Mouse (Mus musculus) CD4-positive helper T cell, adult 2 months (primary cell): ENCODE data around the gene Prex1.

ENCODE experiments used
- DNase-seq: peaks from one replicate; pipeline ENCODE4 v3.0.0-alpha.2; 2012; ENCODE audit warnings: low read depth, missing footprints, low spot score

The Prex1 gene

GRCm38 (mm10) chr2:166662595-166663160 lies 51.0 kb downstream of the Prex1 start:
- no peak for DNase-seq

DNA sequence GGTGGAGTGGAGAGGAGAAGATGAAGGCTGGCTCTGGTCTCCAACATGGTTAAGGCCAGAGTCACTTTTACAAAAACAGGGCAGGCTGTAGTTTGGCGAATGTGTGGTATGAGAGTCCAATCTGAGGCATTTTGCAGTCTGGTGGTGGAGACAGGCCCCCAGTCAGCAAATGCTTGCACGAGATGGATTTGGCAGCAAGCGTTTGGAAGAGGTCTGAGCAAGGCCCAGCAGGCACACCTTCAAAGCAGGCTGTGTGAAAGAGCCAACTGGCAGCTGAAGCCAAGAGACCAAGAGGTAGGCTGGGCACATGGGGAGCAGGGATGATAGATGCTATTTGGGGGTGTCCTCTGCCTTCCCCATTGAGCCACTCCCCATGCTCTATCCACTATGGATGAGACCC lies 51.7 kb downstream of the Prex1 start:
- DNase-seq: no peak

DNA sequence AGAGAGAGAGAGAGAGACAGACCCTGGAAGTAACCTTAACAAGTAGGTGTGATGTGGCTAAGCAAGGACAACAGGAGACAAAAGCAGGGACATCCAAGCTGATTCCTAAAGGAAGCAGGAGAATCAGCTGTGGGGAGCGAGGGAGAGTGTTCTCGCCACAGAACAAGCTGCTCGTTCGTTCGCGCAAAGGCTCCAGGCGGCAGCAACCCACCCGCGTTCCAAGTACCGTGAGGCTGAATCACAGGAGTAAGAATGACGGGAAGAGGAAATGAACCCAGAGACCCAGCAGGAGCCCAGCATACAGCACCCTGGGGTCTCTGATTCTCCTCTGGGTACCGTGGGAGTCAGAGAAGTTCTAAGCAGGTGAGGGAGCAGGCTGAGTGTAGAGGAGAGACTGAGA lies 52.1 kb downstream of the Prex1 start:
- no peak for DNase-seq

DNA sequence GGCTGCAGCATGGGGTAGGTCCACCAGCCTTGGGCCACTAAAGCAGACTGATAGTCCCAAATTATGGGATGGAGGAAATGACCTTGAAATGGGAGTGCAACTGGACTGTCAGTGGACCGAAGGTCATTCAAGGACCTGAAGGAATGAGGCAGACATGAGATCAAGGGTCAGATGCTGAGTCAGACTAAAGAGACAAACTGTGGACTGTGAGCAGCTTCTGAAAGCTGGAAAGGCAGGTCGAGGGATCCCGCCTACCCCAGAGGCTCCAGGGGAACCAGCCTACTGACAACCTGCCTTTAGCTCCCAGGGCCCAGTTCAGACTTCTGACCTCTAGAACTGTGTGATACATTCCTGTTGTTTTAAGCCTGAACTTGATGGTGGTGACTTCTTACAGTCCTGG lies 55.3 kb downstream of the Prex1 start:
- no peak for DNase-seq

DNA sequence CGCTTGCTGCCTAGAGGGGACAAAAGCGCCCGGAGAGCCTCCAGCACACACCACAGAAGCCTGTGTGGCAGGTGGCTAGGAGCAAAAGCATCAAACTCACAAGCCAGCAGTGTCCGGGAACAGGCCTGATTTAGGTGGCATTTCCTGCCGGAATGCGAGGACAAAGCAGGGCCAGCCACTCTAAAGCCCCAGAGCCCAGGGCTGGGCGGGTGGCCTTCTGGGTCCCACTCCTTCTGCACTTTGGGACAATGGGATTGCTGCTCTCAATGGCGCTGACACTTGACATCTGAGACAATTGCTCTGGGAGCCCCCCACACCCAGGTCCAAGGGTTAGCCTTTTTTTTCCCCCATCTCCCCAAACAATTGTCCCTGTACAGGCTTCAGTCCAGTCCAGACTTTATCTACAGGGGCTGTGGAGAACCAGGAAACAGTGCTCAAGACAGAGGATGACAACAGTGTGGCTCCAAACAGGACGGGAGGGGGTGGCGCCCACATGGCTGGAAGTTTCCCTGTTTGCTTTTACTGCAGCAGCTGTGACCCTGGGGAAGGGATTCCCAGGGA lies 56.1 kb downstream of the Prex1 start:
- no peak for DNase-seq

- peak; percentile 92 for DNase-seq
Observed at GRCm38 (mm10) chr2:166656630-166657029, 57.0 kb downstream of the Prex1 start.

DNA sequence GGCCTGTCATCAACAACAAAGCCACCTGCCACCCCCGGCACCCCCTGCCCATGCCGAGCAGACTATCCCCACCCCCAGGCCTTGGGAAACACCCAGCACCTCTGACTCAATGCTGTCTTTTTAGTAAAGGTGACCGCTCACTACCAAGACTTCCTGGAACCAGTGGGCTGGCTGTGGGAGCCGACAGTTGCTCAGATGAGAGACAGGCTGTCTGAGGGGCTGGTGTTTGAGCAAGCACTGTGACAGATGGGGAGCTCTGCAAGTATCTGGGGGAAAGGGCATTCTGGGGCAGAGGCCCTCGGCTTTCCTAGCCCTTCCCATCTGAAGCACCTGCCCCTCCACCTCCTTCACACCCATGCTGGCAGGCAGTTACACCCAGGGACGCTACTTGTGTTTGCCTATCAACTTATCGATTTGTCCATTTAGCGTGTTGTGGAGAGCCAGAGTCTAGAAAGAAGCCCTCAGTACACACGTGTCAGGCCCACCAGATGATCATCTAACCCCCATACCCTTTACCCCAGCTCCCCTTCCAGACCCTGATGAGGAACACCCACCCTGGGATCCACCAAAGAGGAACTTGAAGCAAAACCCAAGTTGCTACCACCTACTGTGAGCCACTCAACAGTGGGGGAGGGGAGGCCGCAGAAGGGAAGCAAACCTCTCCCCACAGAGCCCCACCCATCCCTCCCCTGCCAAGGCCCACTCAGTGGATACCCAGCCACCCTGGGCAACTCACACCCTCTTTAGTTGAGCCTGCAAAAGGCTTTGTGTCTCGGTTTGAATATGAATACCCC lies 57.7 kb downstream of the Prex1 start:
- peak; percentile 79 for DNase-seq

- DNase-seq: peak; percentile 68
Observed at GRCm38 (mm10) chr2:166655308-166655707, 58.3 kb downstream of the Prex1 start.

- peak; percentile 39 for DNase-seq
Observed at GRCm38 (mm10) chr2:166654875-166655274, 58.8 kb downstream of the Prex1 start.

DNA sequence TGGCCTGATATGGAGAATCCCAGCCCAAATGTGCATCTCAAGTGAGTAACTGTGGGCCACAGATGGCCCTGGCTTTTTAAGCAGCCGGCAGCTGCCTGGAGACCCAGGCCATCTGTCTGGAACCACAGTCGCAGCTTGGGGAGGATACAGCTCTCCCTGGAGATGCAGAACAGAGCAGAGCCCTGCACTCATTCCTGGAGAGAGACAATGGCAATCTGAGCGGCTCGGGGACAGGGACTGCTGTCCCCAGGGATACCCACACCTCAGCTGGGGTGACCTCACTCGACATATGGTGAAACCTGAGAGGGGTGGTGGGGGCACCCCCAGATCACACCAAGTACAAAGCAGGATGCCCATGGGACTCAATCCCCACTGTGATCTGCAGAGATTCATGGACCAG lies 60.1 kb downstream of the Prex1 start:
- DNase-seq: no peak

DNA sequence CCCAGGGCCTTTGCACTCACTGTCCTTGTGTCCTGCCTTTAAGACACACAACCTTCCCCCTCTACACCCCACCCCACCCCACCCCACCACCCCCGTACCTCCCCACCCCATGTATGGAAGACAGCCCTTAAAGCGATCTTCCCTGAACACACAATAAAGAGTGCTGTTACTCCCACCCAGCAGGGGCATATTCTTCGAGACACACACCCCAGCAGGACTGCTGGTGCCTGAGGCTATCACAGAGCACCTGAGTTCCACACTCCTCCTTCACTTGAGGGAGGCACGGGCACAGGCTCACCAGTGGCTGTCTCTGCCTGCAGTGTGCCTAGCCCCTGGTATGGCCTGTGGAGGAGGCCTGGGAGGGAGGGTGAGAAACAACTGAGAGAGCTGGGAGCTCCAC lies 61.0 kb downstream of the Prex1 start:
- no peak for DNase-seq

- DNase-seq: peak; percentile 60
Observed at GRCm38 (mm10) chr2:166651317-166652030, 62.2 kb downstream of the Prex1 start.

- DNase-seq: peak; percentile 70
Observed at GRCm38 (mm10) chr2:166650414-166650813, 63.2 kb downstream of the Prex1 start.

- peak; percentile 43 for DNase-seq
Observed at GRCm38 (mm10) chr2:166647242-166647641, 66.4 kb downstream of the Prex1 start.

DNA sequence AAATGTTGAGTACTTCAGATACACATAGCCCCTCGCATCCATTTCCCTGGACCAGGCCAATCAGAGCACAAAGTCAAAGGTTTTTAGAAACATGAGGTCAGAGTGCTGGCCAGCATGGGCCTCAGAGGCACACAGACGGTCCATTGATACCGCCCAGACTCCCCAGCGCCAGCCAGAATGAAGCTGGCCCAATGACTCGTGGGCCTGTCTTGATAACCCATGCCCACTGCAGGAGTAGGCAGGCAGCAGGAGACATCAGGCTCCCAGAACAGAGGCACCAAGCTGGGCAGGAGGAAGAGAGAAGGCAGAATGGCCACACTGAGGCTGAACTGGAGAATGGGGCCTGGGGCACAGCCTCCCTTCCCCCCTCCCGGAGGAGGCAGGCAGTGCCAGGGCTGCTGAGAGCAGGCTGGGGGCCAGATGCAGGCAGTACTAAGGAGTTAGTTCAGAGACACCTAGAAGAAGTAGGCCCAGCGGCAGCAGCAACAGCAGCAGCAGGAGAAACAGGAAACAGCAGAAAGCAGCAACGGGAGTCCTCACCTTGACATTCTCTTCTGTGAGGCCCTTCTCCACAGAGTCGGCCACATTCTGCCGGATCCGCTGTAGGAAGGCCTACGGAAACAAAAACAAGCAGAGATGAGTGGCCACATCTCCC lies 67.1 kb downstream of the Prex1 start:
- DNase-seq: peak; percentile 58

- no peak for DNase-seq
Observed at GRCm38 (mm10) chr2:166644816-166645215, 68.8 kb downstream of the Prex1 start.

GRCm38 (mm10) chr2:166642581-166642987 lies 71.0 kb downstream of the Prex1 start:
- no peak for DNase-seq

DNA sequence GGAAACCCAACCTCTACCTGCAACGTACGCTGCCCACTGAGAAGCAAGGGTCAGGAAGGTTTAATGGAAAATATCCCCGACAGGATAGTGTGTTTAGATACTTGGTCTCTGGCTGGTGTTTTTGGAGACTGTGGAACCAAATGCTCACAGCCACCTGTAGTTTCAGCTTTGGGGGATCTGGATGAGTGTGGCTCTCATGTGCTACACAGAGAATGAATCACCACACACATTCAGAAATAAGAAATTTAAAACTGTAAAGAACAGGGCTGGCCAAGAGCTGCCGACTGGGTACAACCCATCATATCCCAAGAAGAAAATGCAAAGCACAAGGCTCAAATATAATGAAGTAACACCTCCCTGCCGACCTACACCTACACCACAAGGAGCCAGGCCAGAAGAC lies 73.9 kb downstream of the Prex1 start:
- DNase-seq: no peak

- no peak for DNase-seq
Observed at GRCm38 (mm10) chr2:166638947-166639641, 74.5 kb downstream of the Prex1 start.

- no peak for DNase-seq
Observed at GRCm38 (mm10) chr2:166638079-166638800, 75.4 kb downstream of the Prex1 start.

- DNase-seq: no peak
Observed at GRCm38 (mm10) chr2:166637673-166637990, 76.0 kb downstream of the Prex1 start.
